Mouse (Mus musculus) midbrain, embryonic 15.5 days (tissue): ENCODE data around the gene Nkx1-2. TPM values are rescaled to one million over a fixed set of nuclear protein-coding genes. Genes with fewer than 3 reads are reported as not detected.

Experiments
- ATAC-seq: fragments of 200-750 bp; cut with Nextera tagmentation; replicated peaks from 2 replicates; pipeline ENCODE4 v1.8.0; 2017; ENCODE audit warnings: moderate TSS enrichment
- H3K27ac ChIP-seq: fragments of 300-500 bp; sonication (generic); 2 replicates; pipeline ENCODE4 v1.5.1; 2015; ENCODE audit warnings: mild to moderate bottlenecking, inconsistent platforms
- H3K27me3 ChIP-seq: fragments of 300-500 bp; sonication (generic); replicated peaks from 2 replicates; pipeline ENCODE4 v1.6.1; 2015; ENCODE audit warnings: inconsistent platforms
- H3K36me3 ChIP-seq: fragments of 300-500 bp; sonication (generic); replicated peaks from 2 replicates; pipeline ENCODE4 v1.6.1; 2015; ENCODE audit warnings: inconsistent platforms
- H3K4me1 ChIP-seq: fragments of 300-500 bp; sonication (generic); 2 replicates; pipeline ENCODE4 v1.6.1; 2015; ENCODE audit warnings: inconsistent platforms
- H3K4me2 ChIP-seq: fragments of 300-500 bp; sonication (generic); 2 replicates; pipeline ENCODE4 v1.6.1; 2015; ENCODE audit warnings: inconsistent platforms, mild to moderate bottlenecking, moderate library complexity
- H3K4me3 ChIP-seq: fragments of 300-500 bp; sonication (generic); 2 replicates; pipeline ENCODE4 v1.5.1; 2015; ENCODE audit warnings: mild to moderate bottlenecking, inconsistent platforms
- H3K9ac ChIP-seq: fragments of 300-500 bp; sonication (generic); 2 replicates; pipeline ENCODE4 v1.6.1; 2015; ENCODE audit warnings: mild to moderate bottlenecking, inconsistent platforms
- H3K9me3 ChIP-seq: fragments of 300-500 bp; sonication (generic); 2 replicates; pipeline ENCODE4 v1.6.1; 2016; ENCODE audit warnings: inconsistent platforms
- WGBS: fragments of 180-500 bp; shearing (Covaris S2); methylation state at CpG from one replicate; pipeline ENCODE4 v1.1.7; 2015; ENCODE audit warnings: mixed read lengths; 5-methylcytosine and 5-hydroxymethylcytosine counted together
- polyA plus RNA-seq: library from polyadenylated mRNA; unstranded; fragments of >200 nt; fragmentation: Nextera tagmentation; extraction: Ambion mirVana; gene quantifications from 2 replicates; pipeline ENCODE4 v1.2.1, GENCODE M21; 2015

The Nkx1-2 gene
- polyA plus RNA-seq, 1 experiment from 2014 or later, result 1.2 TPM

GRCm38 (mm10) chr7:132554091-132554490 is 45.3 kb downstream of the Nkx1-2 start:
- no peaks in the 10 kb centered on the region for H3K9me3 ChIP-seq
- 71% methylated on average over 2 of the region's 2 CpGs for WGBS
- 0 out of 2 replicates have a peak overlapping the region, but pooled peaks have one; percentile 22 for H3K27ac ChIP-seq
- H3K36me3 ChIP-seq, result no peaks in the 10 kb centered on the region
- H3K4me1 ChIP-seq, result peaks cover 3% of the 10 kb centered on the region
- 0 out of 2 replicates have a peak, but pooled peaks cover 4% of the 10 kb centered on the region for H3K27me3 ChIP-seq
- H3K4me3 ChIP-seq, result no peak overlapping the region
- no peak overlapping the region for H3K9ac ChIP-seq
- no peak overlapping the region for H3K4me2 ChIP-seq
- ATAC-seq, result no peak

DNA sequence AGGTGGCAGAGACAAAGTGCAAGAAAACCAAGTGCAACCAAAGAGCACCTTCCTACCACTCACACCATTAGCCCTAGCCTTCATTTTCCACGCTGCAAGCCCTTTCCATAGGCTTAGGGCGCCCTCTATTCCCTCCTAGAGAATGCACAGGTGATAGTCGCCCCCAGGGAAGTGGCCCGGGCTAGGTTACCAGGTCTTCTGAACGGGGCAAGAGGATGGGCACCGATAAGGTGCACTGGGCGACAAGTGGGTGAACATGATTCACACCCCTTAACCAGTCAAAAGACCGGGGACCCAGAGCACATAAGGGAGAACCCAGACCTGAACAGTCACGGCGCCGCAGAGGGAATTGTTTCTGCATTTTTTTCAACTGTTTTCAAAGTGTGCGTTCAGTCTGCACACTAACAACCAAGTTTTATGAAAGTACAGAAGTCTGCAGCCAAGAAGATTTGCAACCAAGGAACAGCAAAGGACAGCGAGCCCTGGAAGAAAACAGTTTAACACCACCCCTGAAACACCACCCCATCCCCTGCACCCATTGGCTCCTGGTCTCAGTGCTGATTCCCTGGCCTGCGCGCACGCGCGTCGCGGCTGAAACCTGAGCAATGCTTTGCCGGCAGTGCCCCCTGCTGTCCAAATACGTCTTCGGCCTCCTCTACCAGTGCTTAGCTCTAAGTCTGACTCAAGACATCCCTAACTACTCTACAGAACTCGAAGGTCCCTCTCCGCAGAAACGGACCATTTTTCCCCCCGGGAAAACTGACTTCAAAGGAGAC is 47.9 kb downstream of the Nkx1-2 start:
- Histone ChIP-seq H3K27ac (peak overlapping the region; percentile 46; the same call in 1 of the 2 replicates), H3K4me1 (peaks cover 3% of the 10 kb centered on the region), H3K9ac (peak overlapping the region; percentile 34), H3K27me3 (0 out of 2 replicates have a peak, but pooled peaks cover 4% of the 10 kb centered on the region), H3K4me2 (peak overlapping the region; percentile 80), H3K4me3 (peak overlapping the region; percentile 44), H3K36me3 (no peaks in the 10 kb centered on the region), H3K9me3 (no peaks in the 10 kb centered on the region)
- 1% methylated on average over 27 of the region's 27 CpGs for WGBS
- ATAC-seq, result peak; percentile 97

- no peak overlapping the region for H3K9ac ChIP-seq
- no peak overlapping the region for H3K4me2 ChIP-seq
- no peaks in the 10 kb centered on the region for H3K36me3 ChIP-seq
- no peak for ATAC-seq
- H3K27me3 ChIP-seq, result 0 out of 2 replicates have a peak, but pooled peaks cover 4% of the 10 kb centered on the region
- H3K4me3 ChIP-seq, result no peak overlapping the region
- H3K27ac ChIP-seq, result no peak overlapping the region
- H3K9me3 ChIP-seq, result no peaks in the 10 kb centered on the region
- H3K4me1 ChIP-seq, result peaks cover 3% of the 10 kb centered on the region
- 81% methylated on average over 3 of the region's 3 CpGs for WGBS
Observed at GRCm38 (mm10) chr7:132547126-132547525, 52.3 kb downstream of the Nkx1-2 start.

Other genes with a start within 250 kb of the Nkx1-2 start
- 78.6 and 85.1 TPM in 2 replicates for gene Oat, start 23.2 kb downstream of the Nkx1-2 start, polyA plus RNA-seq
- gene Lhpp, start 11.0 kb upstream of the Nkx1-2 start, polyA plus RNA-seq, result 38.3 and 39.4 TPM in 2 replicates
- gene Fam53b, start 214.2 kb upstream of the Nkx1-2 start, polyA plus RNA-seq, result 15.4 and 15.7 TPM in 2 replicates